Mouse (Mus musculus): Measurements from ENCODE around the gene Ccpg1.

- TF ChIP-seq POLR2A (IDR thresholded peaks at IDR 0.05; ENCODE audit: insufficient read depth, low read length), result no peak
- TF ChIP-seq CTCF (IDR thresholded peaks at IDR 0.05; ENCODE audit: low read depth, low read length), result no peak
- TF ChIP-seq EP300 (IDR thresholded peaks at IDR 0.05; ENCODE audit: insufficient read depth, low read depth, low read length), result no peak
Measured at GRCm38 (mm10) chr9:73002177-73002576, 16.9 kb downstream of the Ccpg1 start.

Measured in ES-Bruce4 (cell line).